Mouse (Mus musculus) liver, embryonic 14.5 days (tissue): ENCODE data around the gene Man1a.

Experiments
- CTCF ChIP-seq: IDR thresholded peaks from 2 replicates; pipeline ENCODE4 v1.5.1; 2016; ENCODE audit warnings: antibody characterized with exemption, low read depth, control low read depth
- EP300 ChIP-seq: IDR thresholded peaks from 2 replicates; pipeline ENCODE4 v1.6.1; 2016; ENCODE audit warnings: antibody characterized with exemption, low read depth

GRCm38 (mm10) chr10:53994591-53994990 lies 81.8 kb downstream of the Man1a start:
- TF ChIP-seq CTCF (no peak), EP300 (no peak)
